Mouse (Mus musculus): ENCODE data around the gene Copz1. TPM values are rescaled to one million over a fixed set of nuclear protein-coding genes. Genes with fewer than 3 reads are reported as not detected.
A peak's percentile ranks its signal among the peaks of the same experiment; 100 is the strongest.
"Not testable (repeated sequence)": the region's sequence is repeated elsewhere in the genome, so short reads cannot be mapped to it uniquely, and the experiment has no call there.

Gene Copz1
- polyA plus RNA-seq, 2 experiments from 2014 or later: 213 to 244 TPM

DNA sequence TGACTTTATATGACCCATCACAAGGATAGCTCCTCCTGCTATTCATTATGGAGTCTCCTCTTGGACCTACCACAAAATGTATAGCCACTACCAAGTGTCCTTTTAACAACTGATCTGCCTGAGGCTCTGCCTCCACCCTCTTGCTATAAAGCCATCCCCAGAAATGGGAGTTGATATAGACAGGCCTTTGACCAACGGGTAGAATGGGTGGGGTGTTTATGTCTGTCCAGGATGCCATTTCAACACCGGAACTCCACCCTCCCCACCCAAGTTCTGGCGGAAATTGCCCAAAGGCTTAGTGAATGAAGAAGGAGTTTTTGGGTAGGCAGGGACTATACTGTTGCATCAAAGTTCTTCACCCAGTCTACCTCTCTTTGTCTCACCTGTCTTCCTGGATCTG is 19.9 kb upstream of the Copz1 start:
- ATAC-seq: no peak

DNA sequence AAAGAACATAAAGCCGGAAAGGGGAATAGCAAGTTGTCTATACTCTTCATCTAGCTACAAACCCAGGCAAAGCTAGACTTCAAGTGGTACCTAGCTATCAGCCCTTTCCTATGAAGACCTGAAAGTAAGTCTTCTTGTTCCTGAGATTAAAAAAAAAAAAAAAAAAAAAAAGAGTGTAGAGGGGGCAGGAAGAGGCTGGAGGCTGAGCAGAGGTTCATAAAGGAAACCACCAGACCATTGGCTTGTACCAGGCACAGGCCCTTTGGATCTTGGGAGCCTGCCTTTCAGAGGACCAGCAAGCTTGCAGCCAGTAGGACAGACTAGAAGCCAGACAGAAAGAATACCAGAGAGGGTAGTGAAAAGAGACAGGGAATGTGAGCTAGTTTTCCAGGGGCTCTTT is 19.2 kb upstream of the Copz1 start:
- no peak for ATAC-seq

DNA sequence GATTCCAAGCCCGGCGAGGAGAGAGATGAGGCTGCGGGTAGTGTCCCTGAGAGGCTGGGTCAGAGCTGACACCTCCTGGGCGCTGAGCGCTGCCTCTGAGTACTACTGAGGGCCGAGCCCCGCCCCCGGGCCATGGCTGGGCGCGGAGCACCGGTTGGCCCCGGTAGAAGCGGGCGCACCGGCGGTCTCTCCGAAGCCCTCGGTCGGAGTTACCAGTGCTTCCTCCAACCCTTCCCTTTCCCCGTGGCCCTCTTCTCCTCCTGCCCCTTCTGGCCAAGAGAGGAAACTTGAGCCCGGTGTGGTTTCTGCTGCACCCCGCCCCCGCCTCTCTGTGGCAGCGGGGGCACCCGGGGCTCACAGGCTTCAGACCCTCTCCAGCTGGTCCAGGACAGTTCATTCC is 17.3 kb upstream of the Copz1 start:
- ATAC-seq: peak; percentile 26

DNA sequence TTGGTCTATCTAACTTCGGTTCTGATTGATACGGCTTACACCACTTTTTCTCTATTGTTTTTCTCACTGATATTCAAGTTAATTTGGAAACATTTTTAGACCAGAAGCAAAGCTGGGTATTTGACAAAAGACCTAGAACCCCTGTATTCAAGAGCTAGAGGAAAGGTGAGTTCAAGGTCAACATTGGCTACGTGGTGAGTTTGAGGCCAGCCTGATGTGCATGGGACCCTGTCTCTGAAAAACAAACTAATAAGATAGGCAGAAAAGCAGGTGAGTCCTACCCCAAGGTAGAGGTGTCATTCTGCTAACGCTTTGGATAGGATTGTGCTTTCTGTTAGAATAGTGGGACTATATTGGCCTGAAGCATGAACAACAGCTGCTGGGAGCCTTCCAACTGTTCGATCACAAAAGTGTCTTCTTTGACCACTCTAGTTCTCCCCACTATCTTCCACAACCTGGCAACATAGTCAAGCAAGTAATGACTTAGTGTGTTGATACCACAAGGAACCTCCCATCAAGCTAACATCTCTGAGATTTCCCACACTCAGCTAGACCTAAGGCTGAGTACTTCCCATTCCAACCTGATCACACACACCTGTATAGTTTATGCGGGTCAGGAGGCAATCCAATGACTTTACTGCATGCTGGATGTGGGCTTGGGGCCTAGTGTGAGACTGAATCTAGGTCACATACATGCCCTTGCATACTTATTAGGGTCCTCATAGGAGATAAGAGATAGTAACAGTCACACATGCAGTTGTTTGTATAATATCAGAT is 16.1 kb upstream of the Copz1 start:
- ATAC-seq: no peak

DNA sequence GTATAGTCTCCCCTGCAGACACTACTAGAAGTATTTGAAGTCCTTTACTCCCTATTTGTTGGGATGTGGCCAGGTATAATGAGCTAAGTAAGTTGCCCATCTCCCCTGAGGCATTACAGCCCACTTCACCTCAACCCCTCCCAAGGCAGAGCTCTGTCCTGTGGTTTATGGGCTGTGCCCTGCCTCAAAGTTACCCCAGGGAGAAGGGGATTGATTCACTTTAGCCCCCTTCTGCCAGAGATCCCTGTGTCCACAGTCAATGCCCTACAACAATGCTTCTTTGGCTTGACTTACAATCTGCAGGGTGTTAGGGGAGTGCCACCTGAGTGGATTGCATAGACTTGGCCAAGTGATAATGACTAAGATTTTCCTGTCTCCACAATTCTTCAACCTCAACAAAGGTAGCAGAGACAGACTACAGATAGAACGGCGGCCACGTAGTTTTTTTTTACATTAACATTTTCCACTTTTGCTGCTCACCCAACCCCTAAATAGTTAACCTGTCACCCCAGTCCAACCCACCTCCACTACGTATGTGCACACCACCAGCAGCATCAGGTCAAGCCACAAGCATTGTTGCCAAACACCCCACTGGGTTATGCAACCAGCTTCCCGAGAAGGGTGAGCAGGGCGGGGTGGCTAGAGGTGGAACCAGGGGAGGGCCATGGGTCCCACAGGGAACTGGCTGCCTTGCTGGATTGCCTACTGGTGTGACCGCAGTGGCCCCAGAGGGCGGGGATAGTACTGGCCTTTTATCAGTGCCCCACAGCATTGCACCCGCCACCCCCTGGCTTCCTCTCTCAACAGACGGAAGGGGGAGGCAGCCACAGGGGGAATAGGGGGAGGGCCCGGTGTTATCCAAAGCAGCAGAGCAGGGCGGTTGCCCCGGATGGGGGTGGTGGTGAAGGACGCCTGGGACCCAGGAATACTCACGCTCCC is 14.5 kb upstream of the Copz1 start, which contains the start of gene Nfe2:
Gene Nfe2, minus strand, starts transcription at position 614 of the 939 bp plus-strand sequence.
- ATAC-seq: peak; percentile 85

DNA sequence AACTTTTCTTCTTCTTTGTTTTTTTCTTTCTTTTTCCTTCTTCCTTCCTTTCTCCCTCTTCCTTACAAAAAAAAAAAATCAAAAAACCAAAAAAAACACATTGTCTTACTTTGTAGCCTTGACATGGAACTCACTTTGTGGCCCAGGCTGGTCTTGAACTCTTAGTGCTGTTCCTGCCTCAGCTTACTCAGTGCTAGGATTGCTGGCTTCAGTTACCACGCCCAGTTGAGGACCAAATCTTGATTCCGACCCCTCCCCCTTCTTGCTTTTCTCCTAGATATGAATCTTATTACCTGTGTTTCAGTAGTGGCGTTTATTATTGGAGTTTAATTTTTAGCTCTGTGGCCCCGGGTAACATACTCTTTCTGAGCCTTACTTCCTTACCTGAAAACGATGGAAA is 13.4 kb upstream of the Copz1 start:
- ATAC-seq: no peak

DNA sequence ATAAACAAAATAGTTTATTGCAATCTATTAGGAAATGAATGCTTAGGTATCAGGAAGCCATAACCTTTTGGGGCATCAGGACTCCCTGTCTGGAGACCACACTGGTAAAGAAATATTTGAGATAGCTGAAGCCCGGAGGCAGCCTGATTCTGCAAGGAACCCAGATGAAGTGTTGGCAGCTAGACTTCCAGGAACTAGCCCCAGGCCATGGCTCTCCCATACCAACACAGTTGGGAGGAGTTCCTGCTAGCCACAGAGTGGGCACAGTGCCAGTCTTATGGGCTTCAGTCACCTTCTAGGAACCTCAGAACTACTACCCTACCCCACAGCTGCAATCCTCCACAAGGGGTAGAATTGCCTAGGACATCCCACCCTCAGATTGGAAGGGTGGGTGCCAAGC is 12.5 kb upstream of the Copz1 start:
- ATAC-seq: no peak

DNA sequence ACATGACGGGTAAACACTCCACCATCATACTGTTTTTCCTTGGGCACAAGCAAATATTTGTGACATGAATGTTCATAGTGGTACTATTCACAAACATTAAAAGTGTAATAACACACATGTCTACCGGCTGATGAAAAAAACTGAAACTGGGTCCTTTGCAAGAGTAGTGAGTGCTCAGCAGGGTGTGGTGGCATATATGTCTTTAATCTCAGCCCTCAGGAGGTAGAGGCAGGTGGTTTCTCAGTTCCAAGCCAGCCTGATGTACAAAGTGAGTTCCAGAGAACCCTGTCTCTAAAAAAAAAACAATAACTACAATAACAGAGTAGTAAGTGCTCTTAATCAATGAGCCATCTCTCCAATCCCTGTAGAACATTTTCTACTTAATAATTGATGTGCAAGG is 7.7 kb upstream of the Copz1 start:
- ATAC-seq: no peak

DNA sequence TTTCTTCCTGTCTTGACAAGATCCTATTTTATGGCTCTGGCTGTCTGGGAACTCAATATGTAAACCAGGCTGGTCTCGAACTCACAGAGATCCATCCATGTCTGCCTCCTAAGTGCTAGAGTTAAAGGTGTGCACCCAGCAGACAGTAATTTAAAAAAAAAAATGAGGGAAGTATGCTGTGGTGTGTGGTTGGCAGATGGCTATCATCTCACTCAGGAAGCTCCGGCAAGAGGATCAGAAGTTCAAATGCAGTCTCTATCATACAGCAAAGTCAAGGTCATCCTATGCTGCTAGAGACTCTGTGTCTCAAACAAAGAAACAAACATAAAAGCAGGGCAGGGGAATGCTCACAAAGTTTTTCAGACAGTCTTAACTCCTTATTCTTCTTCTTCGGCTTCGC is 3.6 kb upstream of the Copz1 start:
- ATAC-seq: no peak

DNA sequence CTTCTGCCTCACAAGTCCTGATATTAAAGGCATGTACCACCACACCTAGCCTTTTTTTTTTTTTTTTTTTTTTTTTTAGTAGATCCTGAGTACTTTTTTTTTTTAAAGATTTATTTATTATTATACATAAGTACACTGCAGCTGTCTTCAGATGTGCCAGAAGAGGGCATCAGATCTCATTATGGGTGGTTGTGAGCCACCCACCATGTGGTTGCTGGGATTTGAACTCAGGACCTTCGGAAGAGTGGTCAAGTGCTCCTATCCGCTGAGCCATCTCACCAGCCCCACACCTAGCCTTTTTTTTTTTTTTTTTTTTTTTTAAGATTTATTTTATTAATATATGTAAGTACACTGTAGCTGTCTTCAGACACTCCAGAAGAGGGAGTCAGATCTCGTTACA is 3.4 kb downstream of the Copz1 start:
- not testable (repeated sequence) for ATAC-seq

DNA sequence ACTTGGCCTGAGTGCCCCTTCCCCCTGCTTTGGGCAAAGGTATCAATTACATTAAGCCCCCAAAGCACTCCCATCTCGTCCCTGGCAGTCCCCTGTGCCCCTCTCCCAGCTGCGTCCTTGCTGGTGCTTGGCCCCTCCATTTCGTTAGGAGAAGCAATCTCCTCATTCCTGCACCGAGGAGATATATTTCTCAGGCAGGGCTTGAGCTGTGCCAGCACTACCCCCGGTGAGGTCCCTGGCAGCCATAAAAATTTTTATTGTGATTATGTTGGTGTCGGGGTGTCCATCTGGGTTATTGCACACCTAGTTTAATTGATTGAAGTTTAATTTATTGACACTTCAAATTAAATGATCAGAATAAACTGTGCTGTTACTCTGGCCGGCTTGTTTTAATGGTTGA is 5.4 kb downstream of the Copz1 start:
- no peak for ATAC-seq

DNA sequence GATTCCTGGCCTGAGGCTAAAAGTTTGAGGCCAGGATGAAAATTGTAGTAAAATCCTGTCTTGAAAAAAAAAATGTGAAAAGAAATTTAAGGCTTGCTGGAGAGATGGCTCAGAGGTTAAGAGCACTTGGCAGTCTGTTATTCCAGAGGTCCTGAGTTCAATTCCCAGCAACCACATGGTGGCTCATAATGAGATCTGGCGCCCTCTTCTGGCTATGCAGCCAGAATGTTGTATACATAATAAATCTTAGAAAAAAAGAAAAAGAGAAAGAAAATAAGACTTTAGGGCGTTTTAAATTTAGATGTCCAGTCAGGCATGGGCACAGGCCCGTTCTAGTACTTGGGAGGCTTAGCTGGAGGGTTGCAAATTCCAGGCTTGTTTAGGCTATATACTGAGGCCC is 7.2 kb downstream of the Copz1 start:
- ATAC-seq: no peak

DNA sequence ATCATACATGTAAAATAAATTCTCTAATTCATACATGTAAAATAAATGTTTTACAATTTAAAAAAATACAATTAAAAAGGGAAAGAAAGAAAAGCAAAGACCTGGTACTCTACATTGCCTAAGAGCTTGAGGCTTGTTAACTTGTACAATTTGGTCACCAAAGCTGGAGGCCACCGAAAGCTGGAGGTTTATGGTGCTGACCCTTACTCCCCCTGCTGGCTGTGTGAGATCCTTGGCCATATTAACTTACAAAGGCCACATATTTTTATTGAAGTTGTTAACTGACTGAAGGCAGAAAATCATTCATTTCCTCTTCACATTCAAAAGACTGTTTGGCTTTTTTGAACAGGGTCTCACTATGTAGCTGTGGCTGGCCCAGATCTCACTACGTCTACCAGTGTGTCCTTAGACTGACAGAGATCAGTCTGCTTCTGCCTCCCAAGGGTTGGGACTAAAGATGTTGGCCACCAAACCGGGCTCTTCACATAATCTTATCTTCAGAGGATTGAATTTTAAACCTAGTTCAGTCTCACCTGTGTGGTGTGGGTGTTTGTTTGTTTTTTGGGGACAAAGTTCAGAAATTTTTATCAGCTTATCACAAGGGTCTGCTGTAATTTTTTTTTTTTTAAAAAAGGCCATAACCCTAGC is 8.4 kb downstream of the Copz1 start:
- no peak for ATAC-seq

DNA sequence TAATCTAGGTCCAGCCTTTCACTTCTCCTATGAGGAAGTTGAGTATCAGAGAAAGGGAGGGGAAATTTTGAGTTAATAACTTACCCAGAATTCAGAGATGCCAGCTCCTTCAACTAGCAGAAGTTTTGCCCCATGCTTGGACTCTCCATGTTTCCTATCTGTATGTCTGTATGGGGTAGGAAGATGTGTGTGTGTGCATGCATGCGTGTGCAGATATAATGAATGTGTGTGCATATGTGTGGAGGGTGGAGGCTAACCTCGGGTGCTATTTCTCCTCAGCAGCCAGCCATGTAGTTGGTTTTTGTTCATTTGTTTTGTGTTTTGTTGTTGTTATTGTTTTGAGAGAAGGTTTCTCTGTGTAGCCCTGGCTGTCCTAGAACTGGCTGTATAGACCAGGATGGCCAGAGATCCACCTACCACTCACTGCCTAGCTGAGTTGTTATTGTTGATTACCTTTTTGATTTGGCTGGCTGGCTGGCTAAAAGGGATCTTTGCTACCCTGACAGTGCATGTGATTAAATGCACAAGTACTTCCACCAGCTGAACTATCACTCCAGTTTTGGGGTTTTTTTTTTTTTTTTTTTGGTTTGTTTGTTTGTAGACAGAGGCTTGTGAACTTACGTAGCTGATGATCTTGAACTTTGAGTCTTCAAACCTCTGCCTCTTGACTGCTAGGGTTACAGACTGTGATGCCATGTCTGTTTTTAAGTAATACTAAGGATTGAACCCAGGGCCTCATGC is 9.1 kb downstream of the Copz1 start:
- no peak for ATAC-seq

DNA sequence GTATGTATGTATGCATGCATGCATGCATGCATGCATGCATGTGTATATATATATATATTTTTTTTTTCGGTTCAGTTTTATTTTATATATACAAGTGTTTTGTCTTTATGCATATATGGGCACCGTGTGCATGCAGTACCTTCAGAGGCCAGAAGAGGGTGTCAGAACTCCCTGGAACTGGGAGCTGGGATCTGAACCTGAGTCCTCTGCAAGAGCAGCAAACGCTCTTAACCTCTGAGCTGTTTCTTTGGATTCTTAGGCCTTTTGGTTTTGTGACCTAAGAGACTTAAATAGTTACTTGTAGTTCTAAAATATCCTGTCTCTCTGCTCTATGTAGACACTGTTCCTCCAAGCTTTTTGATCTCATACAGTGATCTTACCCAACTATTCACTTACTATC is 11.6 kb downstream of the Copz1 start:
- ATAC-seq: no peak

DNA sequence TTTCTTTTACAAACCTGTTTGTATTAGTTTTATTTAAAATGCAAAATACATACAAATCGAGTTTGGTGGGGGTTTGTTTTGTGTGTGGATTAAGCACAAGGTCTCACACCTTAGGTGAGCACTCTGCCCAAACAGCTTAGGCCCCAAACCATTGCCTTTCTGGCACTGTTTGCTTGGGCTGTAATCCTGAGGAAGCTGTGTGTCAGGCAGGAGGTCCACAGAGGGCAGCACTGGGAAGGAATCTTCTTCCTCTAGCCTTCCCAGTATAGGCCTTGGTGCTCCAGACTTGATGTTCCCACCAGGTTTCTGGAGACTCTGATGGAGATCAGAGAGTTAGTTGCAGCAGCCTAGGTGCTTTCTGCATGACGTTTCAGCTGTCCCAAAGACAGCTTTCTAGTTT is 12.1 kb downstream of the Copz1 start:
- no peak for ATAC-seq

DNA sequence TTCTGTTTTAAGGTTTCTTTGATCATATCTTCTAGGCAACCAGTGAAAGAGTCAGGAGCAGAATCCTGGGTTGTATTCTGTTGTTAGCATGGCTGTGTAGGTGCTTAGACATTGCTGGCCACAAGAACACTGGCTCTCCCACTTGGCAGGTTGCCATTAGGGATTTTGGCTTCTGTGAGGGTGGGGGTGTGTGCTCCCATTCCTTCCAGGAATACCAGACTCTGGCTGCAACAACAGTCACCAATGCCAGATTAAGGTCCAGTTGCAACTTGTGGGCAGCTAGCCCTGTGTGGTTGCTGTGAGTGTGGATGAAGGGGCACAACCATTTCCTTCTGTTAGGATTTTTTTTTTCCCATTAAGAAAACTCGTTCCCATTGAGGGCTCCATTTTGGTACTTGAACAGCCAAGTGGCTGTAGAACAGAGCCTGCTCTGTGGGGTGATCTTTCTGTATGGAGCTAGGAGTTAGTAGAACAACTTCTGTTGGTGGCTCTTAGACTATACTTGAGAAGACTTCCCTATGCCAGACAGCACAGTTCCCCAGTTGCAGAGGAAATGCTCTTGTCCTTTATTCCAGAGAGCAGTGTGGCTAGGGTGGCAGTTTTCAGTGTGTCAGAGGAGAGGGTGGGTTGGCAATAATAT is 13.4 kb downstream of the Copz1 start:
- ATAC-seq: no peak

DNA sequence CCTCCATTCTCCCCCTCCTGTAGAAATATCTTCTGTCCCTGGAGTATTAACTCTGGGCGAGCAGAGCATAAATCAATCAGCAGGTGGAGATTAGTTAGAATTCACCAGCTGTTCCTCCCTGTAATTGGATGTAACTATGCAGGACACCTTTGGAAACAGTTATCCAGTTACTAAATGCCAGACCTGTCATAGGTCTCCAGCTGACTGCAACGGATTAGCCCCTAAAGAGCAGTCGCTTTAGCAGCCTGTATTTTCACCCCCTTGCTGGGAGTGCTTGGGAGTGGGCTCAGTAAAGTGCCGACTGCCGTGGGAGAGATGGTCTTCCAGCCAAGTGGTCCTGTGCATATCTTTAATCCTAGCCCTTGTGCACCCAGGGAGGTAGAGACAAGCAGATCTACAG is 17.1 kb downstream of the Copz1 start:
- no peak for ATAC-seq

DNA sequence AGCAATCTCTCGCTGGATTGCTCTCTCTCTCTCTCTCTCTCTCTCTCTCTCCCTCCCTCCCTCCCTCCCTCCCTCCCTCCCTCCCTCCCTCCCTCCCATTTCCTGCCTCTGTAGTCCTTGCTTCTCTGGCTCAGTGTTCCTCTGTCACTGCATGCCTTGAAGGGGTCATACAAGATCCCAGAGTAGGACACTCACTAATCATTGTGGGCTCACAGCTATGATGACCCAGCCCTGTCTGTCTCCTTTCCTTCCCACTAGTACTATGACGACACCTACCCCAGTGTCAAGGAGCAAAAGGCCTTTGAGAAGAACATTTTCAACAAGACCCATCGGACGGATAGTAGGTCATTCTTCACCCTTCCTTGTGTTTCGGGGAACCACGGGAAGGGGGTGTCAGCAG is 17.9 kb downstream of the Copz1 start:
- ATAC-seq: no peak

DNA sequence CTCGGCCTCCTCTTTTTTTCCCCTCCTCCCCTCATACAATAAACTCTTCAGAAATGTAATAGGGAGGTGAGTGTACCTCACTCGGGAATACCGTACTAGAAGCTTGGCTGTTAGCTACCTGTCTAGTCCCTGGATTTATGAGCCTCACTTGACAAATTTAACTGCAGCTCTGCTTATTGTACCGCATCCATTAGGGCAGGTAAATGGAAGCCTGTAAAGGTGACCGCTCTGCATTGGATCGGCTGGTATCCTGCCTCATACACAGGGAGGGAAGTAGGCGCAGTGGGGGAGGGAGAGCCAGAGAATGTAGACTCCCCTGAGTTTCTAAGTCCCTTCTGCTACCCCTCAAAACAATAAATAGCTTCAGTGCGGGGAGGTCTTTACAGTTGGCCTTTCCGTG is 18.3 kb downstream of the Copz1 start:
- ATAC-seq: no peak

DNA sequence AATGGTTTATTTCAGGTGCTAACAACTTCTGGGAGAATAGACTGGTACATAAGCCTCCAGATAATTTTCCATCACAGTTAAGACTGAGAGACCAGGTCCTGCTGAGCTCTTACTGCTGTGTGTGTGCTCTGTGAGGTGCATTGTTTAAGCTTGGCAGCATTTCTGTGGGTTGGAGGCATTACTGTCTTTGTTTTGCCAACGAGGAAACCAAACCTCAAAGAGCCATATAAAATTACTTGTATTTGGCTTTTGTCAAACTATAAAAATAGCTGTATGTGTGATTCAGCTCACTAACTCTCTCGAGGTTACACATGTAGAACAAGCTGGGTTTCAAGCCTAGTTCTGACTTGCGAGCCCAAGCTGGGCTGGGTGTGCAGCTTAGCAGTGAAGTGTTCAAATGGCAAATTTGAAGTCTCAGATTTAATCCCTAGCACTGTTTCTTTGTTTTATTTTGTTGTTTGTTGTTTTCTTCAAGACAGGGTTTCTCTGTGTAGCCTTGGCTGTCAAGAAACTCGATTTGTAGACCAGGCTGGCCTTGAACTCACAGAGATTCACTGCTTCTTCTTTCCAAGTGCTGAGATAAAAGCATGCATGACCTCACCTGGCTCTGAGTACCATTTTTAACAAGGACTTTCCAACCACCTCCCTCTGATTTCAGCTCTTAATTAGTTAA is 20.3 kb downstream of the Copz1 start:
- ATAC-seq: no peak

DNA sequence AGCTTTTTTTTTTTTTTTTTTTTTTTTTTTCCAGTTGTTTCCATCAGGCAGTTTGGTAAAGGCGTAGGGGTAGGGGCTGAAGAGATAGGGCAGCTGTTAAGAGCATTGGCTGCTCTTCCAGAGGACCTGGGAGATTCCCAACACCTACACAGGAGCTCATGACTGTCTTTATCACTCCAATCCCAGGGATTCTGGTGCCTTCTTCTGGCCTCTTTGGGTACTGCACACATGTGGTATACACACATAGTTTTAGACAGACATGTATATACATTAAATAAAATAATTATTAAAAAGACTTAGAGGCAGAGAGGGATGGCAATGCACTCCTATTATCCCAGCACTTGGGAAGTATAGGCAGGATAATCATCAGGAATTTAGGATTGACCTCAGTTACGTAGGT is 20.9 kb downstream of the Copz1 start:
- no peak for ATAC-seq

Measured in CD4-positive, CD25-positive, alpha-beta regulatory T cell, adult 4 months (primary cell).